9 mouse cellular contexts compared by ENCODE assay signal in the genomic region with DNA sequence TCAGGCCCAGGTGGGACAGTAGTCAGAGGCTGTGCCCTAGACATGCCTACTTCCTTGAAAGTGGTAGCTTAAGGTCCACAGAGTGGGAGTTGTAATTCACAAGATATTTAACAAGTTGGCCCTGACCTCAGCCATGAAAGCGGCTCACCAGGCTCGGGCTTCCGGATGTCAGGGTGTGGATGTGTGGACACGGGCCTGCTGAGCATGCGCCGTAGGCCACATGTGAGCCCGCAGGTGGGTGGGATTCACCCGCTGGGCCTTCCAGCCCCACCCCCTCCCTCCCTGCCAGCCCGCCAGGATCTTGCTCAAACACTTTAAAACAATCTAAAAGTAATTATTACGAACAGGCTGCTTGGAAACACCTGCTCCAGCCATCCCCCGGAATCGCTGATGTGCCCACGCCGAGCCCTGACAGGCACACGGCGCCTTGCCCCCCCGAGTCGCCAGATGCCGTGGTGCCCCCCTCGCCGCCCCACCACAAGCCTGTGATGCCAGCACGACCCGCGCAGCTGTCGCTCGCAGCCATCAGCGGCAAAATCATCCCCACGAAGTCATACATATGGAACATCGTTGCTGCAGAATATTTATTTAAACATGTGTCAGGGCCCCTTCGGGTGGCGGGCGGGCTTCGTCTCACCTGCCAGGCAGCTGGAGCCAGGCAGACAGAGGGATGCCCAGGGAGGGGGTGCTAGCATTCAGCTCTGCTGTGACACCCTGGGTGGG.
A peak's percentile ranks its signal among the peaks of the same experiment; 100 is the strongest.
DNase-seq lines count a peak whose midpoint lies in the region; ATAC-seq and TF ChIP-seq lines count a peak whose summit lies in the region.
"Had no signal": no experiment of that assay in that cellular context is flagged by ENCODE, and none has a peak within 500 bp of the region (broad histone marks: within the 10 kb centered on the region; RNA-seq: fewer than 3 reads in every experiment).

No protein-coding gene starts in this region.

- H3K9ac ChIP-seq in hindbrain, embryonic 15.5 days = peak overlapping the region; percentile 18; the same call in 1 of the 2 replicates
- no peak overlapping the region for H3K9ac ChIP-seq in neural tube, embryonic 15.5 days (replicated peaks)

- no peak for TF ChIP-seq CTCF in brain, embryonic 14.5 days (IDR thresholded peaks at IDR 0.05; ENCODE audit: borderline replicate concordance, extremely low read depth, insufficient read depth, insufficient read length)

- H3K27me3 ChIP-seq in hindbrain, embryonic 15.5 days = no peaks in the 10 kb centered on the region
- no peaks in the 10 kb centered on the region for H3K27me3 ChIP-seq in neural tube, embryonic 15.5 days (replicated peaks)

- peaks cover 41% of the 10 kb centered on the region for H3K4me1 ChIP-seq in hindbrain, embryonic 15.5 days (replicated peaks)
- peaks cover 40% of the 10 kb centered on the region for H3K4me1 ChIP-seq in neural tube, embryonic 15.5 days

- 25% methylated on average over 33 of the region's 33 CpGs for WGBS in hindbrain, embryonic 15.5 days
- 27% methylated on average over 33 of the region's 33 CpGs for WGBS in neural tube, embryonic 15.5 days

- ATAC-seq in hindbrain, embryonic 15.5 days (ENCODE audit: low FRiP score, low read depth) = 0 out of 2 replicates have a peak, but pooled peaks have one; percentile 35
- ATAC-seq in neural tube, embryonic 15.5 days (ENCODE audit: low FRiP score) = peak; percentile 28; the same call in 1 of the 2 replicates
- ATAC-seq in megakaryocyte progenitor cell, adult 5-6 weeks (replicated peaks; ENCODE audit: poor library complexity) = no peak
- ATAC-seq: inflammation-experienced regulatory T-cells, adult 6 months had no signal

- H3K27ac ChIP-seq in hindbrain, embryonic 15.5 days (replicated peaks) = peak overlapping the region; percentile 64
- peak overlapping the region; percentile 56 for H3K27ac ChIP-seq in neural tube, embryonic 15.5 days (replicated peaks)
- H3K27ac ChIP-seq: macrophage had no signal

- DNase-seq in ES-CJ7 (ENCODE audit: low read depth, low spot score) = peak; percentile 60
- peak; percentile 93 for DNase-seq in brain, embryonic 14.5 days (ENCODE audit: low read depth)
- DNase-seq in ovary, postnatal 10 days (ENCODE audit: low spot score) = no peak
- no peak for DNase-seq in frontal cortex, postnatal 10 days (ENCODE audit: low spot score in 2 of 2)

- no peaks in the 10 kb centered on the region for H3K9me3 ChIP-seq in hindbrain, embryonic 15.5 days
- no peaks in the 10 kb centered on the region for H3K9me3 ChIP-seq in neural tube, embryonic 15.5 days (replicated peaks)

- TF ChIP-seq POLR2A in brain, embryonic 14.5 days (IDR thresholded peaks at IDR 0.05; ENCODE audit: borderline replicate concordance, extremely low read depth, insufficient read depth, insufficient read length, poor library complexity, severe bottlenecking) = no peak

- peak overlapping the region; percentile 20 for H3K4me3 ChIP-seq in hindbrain, embryonic 15.5 days
- 0 out of 2 replicates have a peak overlapping the region, but pooled peaks have one; percentile 12 for H3K4me3 ChIP-seq in neural tube, embryonic 15.5 days (replicated peaks)

- H3K36me3 ChIP-seq in hindbrain, embryonic 15.5 days = no peaks in the 10 kb centered on the region
- no peaks in the 10 kb centered on the region for H3K36me3 ChIP-seq in neural tube, embryonic 15.5 days

- peak overlapping the region; percentile 51 for H3K4me2 ChIP-seq in hindbrain, embryonic 15.5 days
- peak overlapping the region; percentile 51 for H3K4me2 ChIP-seq in neural tube, embryonic 15.5 days

Comparison
In these comparisons a context has a peak if more than half of its experiments do, and no peak if none do; other contexts are left out.
1. DNase-seq: peak in ES-CJ7 (single experiment) and brain, embryonic 14.5 days (single experiment); none in ovary, postnatal 10 days (single experiment) and frontal cortex, postnatal 10 days (0 of 2).